Mouse (Mus musculus): Measurements from ENCODE around the gene Morn3. TPM values are rescaled to one million over a fixed set of nuclear protein-coding genes. Genes with fewer than 3 reads are reported as not detected.
"Not testable (repeated sequence)": the region's sequence is repeated elsewhere in the genome, so short reads cannot be mapped to it uniquely, and the experiment has no call there.

The Morn3 gene
- polyA plus RNA-seq, 1 experiment from 2014 or later = 5.3 TPM

GRCm38 (mm10) chr5:123075576-123076418 is 29.0 kb upstream of the Morn3 start:
- ATAC-seq = peak; percentile 97
- Histone ChIP-seq H3K27me3 (replicated peaks; ENCODE audit: insufficient read depth, low read length) (no peaks in the 10 kb centered on the region), H3K9me3 (ENCODE audit: low read length) (no peaks in the 10 kb centered on the region), H3K4me3 (ENCODE audit: low read depth, low read length) (peak overlapping the region; percentile 69), H3K4me2 (replicated peaks; ENCODE audit: low read depth, low read length) (peak overlapping the region; percentile 100), H3K36me3 (ENCODE audit: insufficient read depth, low read length) (no peaks in the 10 kb centered on the region), H3K27ac (ENCODE audit: low read length) (peak overlapping the region; percentile 69), H3K9ac (replicated peaks; ENCODE audit: low read depth) (peak overlapping the region; percentile 76), H3K4me1 (ENCODE audit: insufficient read depth, low read depth, low read length) (peaks cover 8% of the 10 kb centered on the region; the same call in 1 of the 2 replicates)
- DNase-seq (ENCODE audit: low spot score) = peak; percentile 95
- 6% methylated on average over 34 of the region's 45 CpGs for WGBS
- TF ChIP-seq CTCF (IDR thresholded peaks at IDR 0.05) = no peak
- no peak for TF ChIP-seq EP300 (IDR thresholded peaks at IDR 0.05)

- 93% methylated on average over 2 of the region's 2 CpGs for WGBS
- Histone ChIP-seq H3K4me2 (replicated peaks; ENCODE audit: low read depth, low read length) (no peak overlapping the region), H3K4me3 (ENCODE audit: low read depth, low read length) (no peak overlapping the region), H3K27ac (ENCODE audit: low read length) (no peak overlapping the region), H3K4me1 (ENCODE audit: insufficient read depth, low read depth, low read length) (no peaks in the 10 kb centered on the region), H3K9me3 (ENCODE audit: low read length) (no peaks in the 10 kb centered on the region), H3K27me3 (replicated peaks; ENCODE audit: insufficient read depth, low read length) (no peaks in the 10 kb centered on the region), H3K36me3 (ENCODE audit: insufficient read depth, low read length) (no peaks in the 10 kb centered on the region), H3K9ac (replicated peaks; ENCODE audit: low read depth) (no peak overlapping the region)
- DNase-seq (ENCODE audit: low spot score) (no peak), ATAC-seq (no peak)
- TF ChIP-seq EP300 (IDR thresholded peaks at IDR 0.05) = no peak
- no peak for TF ChIP-seq CTCF (IDR thresholded peaks at IDR 0.05)
Observed at GRCm38 (mm10) chr5:123068714-123069113, 21.9 kb upstream of the Morn3 start.

GRCm38 (mm10) chr5:123068115-123068514 is 21.3 kb upstream of the Morn3 start, which contains the start of gene Tmem120b:
TSS of gene Tmem120b (plus strand) at chr5:123068415.
- WGBS = 89% methylated on average over 12 of the region's 12 CpGs
- DNase-seq (ENCODE audit: low spot score) = no peak
- H3K9ac ChIP-seq (replicated peaks; ENCODE audit: low read depth) = no peak within 1 kb of the TSS
- no peaks in the 10 kb centered on the region for H3K9me3 ChIP-seq (ENCODE audit: low read length)
- H3K4me2 ChIP-seq (replicated peaks; ENCODE audit: low read depth, low read length) = no peak within 1 kb of the TSS
- H3K4me1 ChIP-seq (ENCODE audit: insufficient read depth, low read depth, low read length) = no peaks in the 10 kb centered on the region
- no peak within 1 kb of the TSS for H3K27ac ChIP-seq (ENCODE audit: low read length)
- TF ChIP-seq CTCF (IDR thresholded peaks at IDR 0.05) (no peak), EP300 (IDR thresholded peaks at IDR 0.05) (no peak)
- H3K27me3 ChIP-seq (replicated peaks; ENCODE audit: insufficient read depth, low read length) = no peaks in the 10 kb centered on the region
- no peaks in the 10 kb centered on the region for H3K36me3 ChIP-seq (ENCODE audit: insufficient read depth, low read length)
- no peak for ATAC-seq
- H3K4me3 ChIP-seq (ENCODE audit: low read depth, low read length) = no peak within 1 kb of the TSS

GRCm38 (mm10) chr5:123067395-123067995 is 20.7 kb upstream of the Morn3 start:
- H3K27me3 ChIP-seq (replicated peaks; ENCODE audit: insufficient read depth, low read length) = no peaks in the 10 kb centered on the region
- no peak overlapping the region for H3K9ac ChIP-seq (replicated peaks; ENCODE audit: low read depth)
- no peak overlapping the region for H3K27ac ChIP-seq (ENCODE audit: low read length)
- TF ChIP-seq CTCF (IDR thresholded peaks at IDR 0.05) (peak; percentile 62), EP300 (IDR thresholded peaks at IDR 0.05) (0 out of 2 replicates have a peak, but pooled peaks have one; percentile 20)
- ATAC-seq (peak; percentile 81), DNase-seq (ENCODE audit: low spot score) (peak; percentile 91)
- no peaks in the 10 kb centered on the region for H3K4me1 ChIP-seq (ENCODE audit: insufficient read depth, low read depth, low read length)
- no peaks in the 10 kb centered on the region for H3K36me3 ChIP-seq (ENCODE audit: insufficient read depth, low read length)
- no peaks in the 10 kb centered on the region for H3K9me3 ChIP-seq (ENCODE audit: low read length)
- WGBS = 6% methylated on average over 6 of the region's 6 CpGs
- H3K4me3 ChIP-seq (ENCODE audit: low read depth, low read length) = no peak overlapping the region
- no peak overlapping the region for H3K4me2 ChIP-seq (replicated peaks; ENCODE audit: low read depth, low read length)

- no peaks in the 10 kb centered on the region for H3K36me3 ChIP-seq (ENCODE audit: insufficient read depth, low read length)
- TF ChIP-seq EP300 (IDR thresholded peaks at IDR 0.05) (no peak), CTCF (IDR thresholded peaks at IDR 0.05) (peak; percentile 60)
- no peak overlapping the region for H3K9ac ChIP-seq (replicated peaks; ENCODE audit: low read depth)
- H3K4me3 ChIP-seq (ENCODE audit: low read depth, low read length) = no peak overlapping the region
- peaks cover 4% of the 10 kb centered on the region; the same call in 1 of the 2 replicates for H3K4me1 ChIP-seq (ENCODE audit: insufficient read depth, low read depth, low read length)
- DNase-seq (ENCODE audit: low spot score) (peak; percentile 94), ATAC-seq (no peak)
- no peak overlapping the region for H3K27ac ChIP-seq (ENCODE audit: low read length)
- 25% methylated on average over 6 of the region's 6 CpGs for WGBS
- no peaks in the 10 kb centered on the region for H3K27me3 ChIP-seq (replicated peaks; ENCODE audit: insufficient read depth, low read length)
- no peak overlapping the region for H3K4me2 ChIP-seq (replicated peaks; ENCODE audit: low read depth, low read length)
- no peaks in the 10 kb centered on the region for H3K9me3 ChIP-seq (ENCODE audit: low read length)
Observed at GRCm38 (mm10) chr5:123064207-123064606, 17.4 kb upstream of the Morn3 start.

- no peak overlapping the region for H3K9ac ChIP-seq (replicated peaks; ENCODE audit: low read depth)
- H3K4me3 ChIP-seq (ENCODE audit: low read depth, low read length) = no peak overlapping the region
- no peak for ATAC-seq
- no peaks in the 10 kb centered on the region for H3K9me3 ChIP-seq (ENCODE audit: low read length)
- no peaks in the 10 kb centered on the region for H3K36me3 ChIP-seq (ENCODE audit: insufficient read depth, low read length)
- WGBS = 92% methylated on average over 3 of the region's 3 CpGs
- TF ChIP-seq CTCF (IDR thresholded peaks at IDR 0.05) = no peak
- TF ChIP-seq EP300 (IDR thresholded peaks at IDR 0.05) = no peak
- no peak overlapping the region for H3K27ac ChIP-seq (ENCODE audit: low read length)
- no peak overlapping the region for H3K4me2 ChIP-seq (replicated peaks; ENCODE audit: low read depth, low read length)
- DNase-seq (ENCODE audit: low spot score) = no peak
- H3K4me1 ChIP-seq (ENCODE audit: insufficient read depth, low read depth, low read length) = peaks cover 4% of the 10 kb centered on the region; the same call in 1 of the 2 replicates
- H3K27me3 ChIP-seq (replicated peaks; ENCODE audit: insufficient read depth, low read length) = no peaks in the 10 kb centered on the region
Observed at GRCm38 (mm10) chr5:123063141-123063540, 16.3 kb upstream of the Morn3 start.

GRCm38 (mm10) chr5:123061402-123061749 is 14.6 kb upstream of the Morn3 start:
- not testable (repeated sequence) for DNase-seq (ENCODE audit: low spot score); H3K4me3 ChIP-seq (ENCODE audit: low read depth, low read length); H3K4me2 ChIP-seq (replicated peaks; ENCODE audit: low read depth, low read length); H3K9me3 ChIP-seq (ENCODE audit: low read length); H3K27ac ChIP-seq (ENCODE audit: low read length); H3K9ac ChIP-seq (replicated peaks; ENCODE audit: low read depth); H3K36me3 ChIP-seq (ENCODE audit: insufficient read depth, low read length); H3K27me3 ChIP-seq (replicated peaks; ENCODE audit: insufficient read depth, low read length); H3K4me1 ChIP-seq (ENCODE audit: insufficient read depth, low read depth, low read length); ATAC-seq
- WGBS = 69% methylated on average over 5 of the region's 6 CpGs

All from lung, postnatal 0 days (tissue).